Mouse (Mus musculus): Measurements from ENCODE around the gene Papss1. TPM values are rescaled to one million over a fixed set of nuclear protein-coding genes. Genes with fewer than 3 reads are reported as not detected.

Gene Papss1
- total RNA-seq, 4 experiments from 2014 or later = 67.0 to 71.6 (median 70.9) TPM

GRCm38 (mm10) chr3:131580040-131580439, 15.5 kb downstream of the Papss1 start:
- no peak for DNase-seq (ENCODE audit: low spot score in 2 of 2)

GRCm38 (mm10) chr3:131581096-131581495, 16.5 kb downstream of the Papss1 start:
- DNase-seq (ENCODE audit: low spot score in 2 of 2) = no peak

- DNase-seq (ENCODE audit: low spot score in 2 of 2) = no peak
These were observed 22.2 kb downstream of the Papss1 start for GRCm38 (mm10) chr3:131586818-131587217.

- no peak for DNase-seq (ENCODE audit: low spot score in 2 of 2)
These were observed 23.4 kb downstream of the Papss1 start for GRCm38 (mm10) chr3:131587959-131588358.

GRCm38 (mm10) chr3:131593143-131593798, 28.7 kb downstream of the Papss1 start:
- no peak for DNase-seq (ENCODE audit: low spot score in 2 of 2)

- peak; percentile 54 to 72 for DNase-seq (ENCODE audit: low spot score in 2 of 2)
These were observed 29.8 kb downstream of the Papss1 start for GRCm38 (mm10) chr3:131594361-131594760.

- no peak for DNase-seq (ENCODE audit: low spot score in 2 of 2)
These were observed 31.1 kb downstream of the Papss1 start for GRCm38 (mm10) chr3:131595546-131596245.

GRCm38 (mm10) chr3:131600726-131601125, 36.2 kb downstream of the Papss1 start:
- no peak for DNase-seq (ENCODE audit: low spot score in 2 of 2)

GRCm38 (mm10) chr3:131601366-131601765, 36.8 kb downstream of the Papss1 start:
- DNase-seq (ENCODE audit: low spot score in 2 of 2) = no peak

- no peak for DNase-seq (ENCODE audit: low spot score in 2 of 2)
These were observed 38.4 kb downstream of the Papss1 start for GRCm38 (mm10) chr3:131602995-131603414.

- no peak for DNase-seq (ENCODE audit: low spot score in 2 of 2)
These were observed 43.5 kb downstream of the Papss1 start for GRCm38 (mm10) chr3:131608112-131608511.

- DNase-seq (ENCODE audit: low spot score in 2 of 2) = no peak
These were observed 45.1 kb downstream of the Papss1 start for GRCm38 (mm10) chr3:131609651-131610050.

- DNase-seq (ENCODE audit: low spot score in 2 of 2) = no peak
These were observed 46.0 kb downstream of the Papss1 start for GRCm38 (mm10) chr3:131610595-131610994.

GRCm38 (mm10) chr3:131612847-131613246, 48.3 kb downstream of the Papss1 start:
- no peak for DNase-seq (ENCODE audit: low spot score in 2 of 2)

- DNase-seq (ENCODE audit: low spot score in 2 of 2) = no peak
These were observed 49.5 kb downstream of the Papss1 start for GRCm38 (mm10) chr3:131614056-131614455.

GRCm38 (mm10) chr3:131618580-131619338, 54.2 kb downstream of the Papss1 start:
- DNase-seq (ENCODE audit: low spot score in 2 of 2) = no peak

GRCm38 (mm10) chr3:131623208-131623607, 58.6 kb downstream of the Papss1 start:
- DNase-seq (ENCODE audit: low spot score in 2 of 2) = no peak

GRCm38 (mm10) chr3:131624063-131624462, 59.5 kb downstream of the Papss1 start:
- no peak for DNase-seq (ENCODE audit: low spot score in 2 of 2)

- no peak for DNase-seq (ENCODE audit: low spot score in 2 of 2)
These were observed 62.9 kb downstream of the Papss1 start for GRCm38 (mm10) chr3:131627476-131627875.

GRCm38 (mm10) chr3:131628265-131628664, 63.7 kb downstream of the Papss1 start:
- DNase-seq (ENCODE audit: low spot score in 2 of 2) = no peak

- no peak for DNase-seq (ENCODE audit: low spot score in 2 of 2)
These were observed 64.4 kb downstream of the Papss1 start for GRCm38 (mm10) chr3:131628931-131629330.
